In the genomic region with DNA sequence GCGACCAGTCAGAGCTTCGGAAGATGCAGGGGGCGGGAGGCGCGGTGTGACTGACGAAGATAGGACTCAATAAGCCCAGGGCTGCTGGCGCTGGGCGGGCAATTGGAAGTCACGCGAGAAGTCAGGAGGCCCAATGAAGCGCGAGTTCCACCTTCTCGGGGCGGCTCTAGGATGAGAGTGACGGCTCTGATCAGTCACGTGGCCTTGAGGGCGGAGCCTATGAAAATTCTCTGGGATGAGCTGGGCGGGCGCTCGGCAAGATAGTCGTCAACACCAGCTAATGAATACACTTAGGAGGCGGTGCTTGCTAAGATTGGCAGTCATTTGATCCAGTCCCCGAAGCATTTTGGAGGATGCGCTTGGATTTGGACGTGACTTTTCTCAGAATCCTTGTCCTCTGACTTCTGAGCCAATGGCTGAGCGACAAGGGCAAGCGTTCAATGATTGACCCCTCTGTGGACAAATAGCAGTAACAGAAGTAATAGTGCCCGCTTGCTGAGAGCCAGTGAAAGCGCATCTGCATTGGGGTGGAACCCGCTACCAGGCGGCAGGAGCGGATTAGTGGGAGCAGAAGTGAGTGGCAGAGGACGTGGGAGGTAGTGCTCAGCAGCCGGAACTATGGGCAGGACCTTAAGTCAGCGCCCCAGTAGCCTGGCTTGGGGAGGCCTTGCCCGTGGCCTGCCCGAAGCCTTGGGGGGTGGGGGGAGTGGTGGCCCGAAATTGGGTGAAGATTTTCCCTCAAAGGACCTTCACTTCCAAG, we compare ENCODE assay signal across 8 mouse cellular contexts. TPM values are rescaled to one million over a fixed set of nuclear protein-coding genes. Genes with fewer than 3 reads are reported as not detected.
A peak's percentile ranks its signal among the peaks of the same experiment; 100 is the strongest.
DNase-seq lines count a peak whose midpoint lies in the region; ATAC-seq lines count a peak whose summit lies in the region.

No protein-coding gene starts in this region.

- H3K36me3 ChIP-seq in heart, embryonic 13.5 days, result peaks cover 22% of the 10 kb centered on the region
- peaks cover 26% of the 10 kb centered on the region for H3K36me3 ChIP-seq in liver, embryonic 12.5 days
- peaks cover 18% of the 10 kb centered on the region; the same call in 1 of the 2 replicates for H3K36me3 ChIP-seq in stomach, embryonic 15.5 days

- peak; percentile 85 for ATAC-seq in CD4-positive, CD25-positive, alpha-beta regulatory T cell, adult 4 months
- peak; percentile 96 for ATAC-seq in heart, embryonic 13.5 days (ENCODE audit: extremely low read depth, insufficient number of reproducible peaks, low FRiP score, low TSS enrichment)
- ATAC-seq in liver, embryonic 12.5 days, result peak; percentile 90
- peak; percentile 96 for ATAC-seq in stomach, embryonic 15.5 days (ENCODE audit: insufficient read depth, low FRiP score, low read depth)

- peak overlapping the region; percentile 76 for H3K27ac ChIP-seq in brown adipose tissue, adult 24 weeks (replicated peaks; ENCODE audit: low read depth, low read length)
- H3K27ac ChIP-seq in heart, embryonic 13.5 days (replicated peaks), result peak overlapping the region; percentile 89
- peak overlapping the region; percentile 91 for H3K27ac ChIP-seq in liver, embryonic 12.5 days
- H3K27ac ChIP-seq in stomach, embryonic 15.5 days, result peak overlapping the region; percentile 91

- peak; percentile 100 for DNase-seq in fat pad, adult 2 months (ENCODE audit: extremely low read depth, low read depth, low spot score)
- DNase-seq in kidney, postnatal 10 days, result peak; percentile 99
- DNase-seq in natural killer cell, adult 2 months (ENCODE audit: low spot score in 2 of 2), result peak; percentile 100

- peaks cover 5% of the 10 kb centered on the region; the same call in 1 of the 2 replicates for H3K27me3 ChIP-seq in heart, embryonic 13.5 days (replicated peaks)
- peaks cover 11% of the 10 kb centered on the region; the same call in 1 of the 2 replicates for H3K27me3 ChIP-seq in liver, embryonic 12.5 days (replicated peaks)
- no peaks in the 10 kb centered on the region for H3K27me3 ChIP-seq in stomach, embryonic 15.5 days (replicated peaks)

- no peaks in the 10 kb centered on the region for H3K9me3 ChIP-seq in heart, embryonic 13.5 days
- H3K9me3 ChIP-seq in liver, embryonic 12.5 days (replicated peaks), result no peaks in the 10 kb centered on the region
- no peaks in the 10 kb centered on the region for H3K9me3 ChIP-seq in stomach, embryonic 15.5 days

- peak overlapping the region; percentile 73 for H3K4me2 ChIP-seq in heart, embryonic 13.5 days
- H3K4me2 ChIP-seq in liver, embryonic 12.5 days, result peak overlapping the region; percentile 86
- peak overlapping the region; percentile 67 for H3K4me2 ChIP-seq in stomach, embryonic 15.5 days

- under 1% methylated on average over 38 of the region's 38 CpGs for WGBS in heart, embryonic 13.5 days
- under 1% methylated on average over 38 of the region's 38 CpGs for WGBS in liver, embryonic 12.5 days (ENCODE audit: insufficient replicate concordance)
- WGBS in stomach, embryonic 15.5 days, result under 1% methylated on average over 38 of the region's 38 CpGs

- peak overlapping the region; percentile 60 for H3K4me3 ChIP-seq in brown adipose tissue, adult 24 weeks (ENCODE audit: insufficient read depth, low read depth, low read length)
- peak overlapping the region; percentile 95 for H3K4me3 ChIP-seq in heart, embryonic 13.5 days
- H3K4me3 ChIP-seq in liver, embryonic 12.5 days, result peak overlapping the region; percentile 99
- peak overlapping the region; percentile 97 for H3K4me3 ChIP-seq in stomach, embryonic 15.5 days (replicated peaks)

- peak overlapping the region; percentile 77 for H3K9ac ChIP-seq in heart, embryonic 13.5 days
- H3K9ac ChIP-seq in liver, embryonic 12.5 days, result peak overlapping the region; percentile 100
- H3K9ac ChIP-seq in stomach, embryonic 15.5 days, result no peak overlapping the region

- H3K4me1 ChIP-seq in brown adipose tissue, adult 24 weeks (ENCODE audit: control insufficient read depth, insufficient read depth, insufficient read length, low read length), result peaks cover 8% of the 10 kb centered on the region; the same call in 1 of the 2 replicates
- peaks cover 23% of the 10 kb centered on the region for H3K4me1 ChIP-seq in heart, embryonic 13.5 days
- H3K4me1 ChIP-seq in liver, embryonic 12.5 days, result peaks cover 43% of the 10 kb centered on the region
- peaks cover 17% of the 10 kb centered on the region for H3K4me1 ChIP-seq in stomach, embryonic 15.5 days

RNA-seq across cellular contexts. Expression of gene Khsrp, which starts 0.5 kb away (rescaled TPM):
- 10 to 100 TPM; 16.0 to 29.4 TPM for polyA plus RNA-seq in CD4-positive, CD25-positive, alpha-beta regulatory T cell, adult 4 months (2017; shearing (Covaris generic))
- 18.7 and 21.7 TPM in 2 replicates for polyA plus RNA-seq in brown adipose tissue, adult 24 weeks (2012; ENCODE audit: insufficient read depth, insufficient read length, missing spikeins)
- 29.0 and 30.5 TPM in 2 replicates for polyA plus RNA-seq in heart, embryonic 13.5 days (2015; fragmentation: Nextera tagmentation; extraction: Ambion mirVana)
- polyA plus RNA-seq in liver, embryonic 12.5 days (2016; fragmentation: Nextera tagmentation; extraction: Ambion mirVana), result 54.9 and 57.1 TPM in 2 replicates
- polyA plus RNA-seq in stomach, embryonic 15.5 days (2015; fragmentation: Nextera tagmentation; extraction: Ambion mirVana), result 39.4 and 41.0 TPM in 2 replicates

RNA-seq across cellular contexts. Expression of gene Slc25a41, which starts 9.6 kb away (rescaled TPM):
- polyA plus RNA-seq in CD4-positive, CD25-positive, alpha-beta regulatory T cell, adult 4 months (2017; shearing (Covaris generic)), result not detected
- polyA plus RNA-seq in brown adipose tissue, adult 24 weeks (2012; ENCODE audit: insufficient read depth, insufficient read length, missing spikeins), result not detected in 2 replicates
- polyA plus RNA-seq in heart, embryonic 13.5 days (2015; fragmentation: Nextera tagmentation; extraction: Ambion mirVana), result not detected in 2 replicates
- polyA plus RNA-seq in liver, embryonic 12.5 days (2016; fragmentation: Nextera tagmentation; extraction: Ambion mirVana), result not detected in 2 replicates
- not detected in 2 replicates for polyA plus RNA-seq in stomach, embryonic 15.5 days (2015; fragmentation: Nextera tagmentation; extraction: Ambion mirVana)

RNA-seq across cellular contexts. Expression of gene Gm17949, which starts 20.6 kb away (rescaled TPM):
- polyA plus RNA-seq in CD4-positive, CD25-positive, alpha-beta regulatory T cell, adult 4 months (2017; shearing (Covaris generic)), result 1 to 10 TPM in 1 of 2 experiments, not detected in 1; 1.5 TPM
- polyA plus RNA-seq in brown adipose tissue, adult 24 weeks (2012; ENCODE audit: insufficient read depth, insufficient read length, missing spikeins), result not detected in 2 replicates
- polyA plus RNA-seq in heart, embryonic 13.5 days (2015; fragmentation: Nextera tagmentation; extraction: Ambion mirVana), result 0.37 and 0.48 TPM in 2 replicates
- polyA plus RNA-seq in liver, embryonic 12.5 days (2016; fragmentation: Nextera tagmentation; extraction: Ambion mirVana), result 0.11 and 0.33 TPM in 2 replicates
- 0.51 and 0.58 TPM in 2 replicates for polyA plus RNA-seq in stomach, embryonic 15.5 days (2015; fragmentation: Nextera tagmentation; extraction: Ambion mirVana)

RNA-seq across cellular contexts. Expression of gene Gtf2f1, which starts 20.8 kb away (rescaled TPM):
- polyA plus RNA-seq in CD4-positive, CD25-positive, alpha-beta regulatory T cell, adult 4 months (2017; shearing (Covaris generic)), result 100 to 1,000 TPM in 1 of 2 experiments, 10 to 100 TPM in 1; 72.1 to 102 TPM
- 29.1 and 29.3 TPM in 2 replicates for polyA plus RNA-seq in brown adipose tissue, adult 24 weeks (2012; ENCODE audit: insufficient read depth, insufficient read length, missing spikeins)
- 32.8 and 35.1 TPM in 2 replicates for polyA plus RNA-seq in heart, embryonic 13.5 days (2015; fragmentation: Nextera tagmentation; extraction: Ambion mirVana)
- polyA plus RNA-seq in liver, embryonic 12.5 days (2016; fragmentation: Nextera tagmentation; extraction: Ambion mirVana), result 76.4 and 78.5 TPM in 2 replicates
- 58.2 and 61.1 TPM in 2 replicates for polyA plus RNA-seq in stomach, embryonic 15.5 days (2015; fragmentation: Nextera tagmentation; extraction: Ambion mirVana)

RNA-seq across cellular contexts. Expression of gene Crb3, which starts 27.1 kb away (rescaled TPM):
- 1 to 10 TPM; 2.1 to 2.9 TPM for polyA plus RNA-seq in CD4-positive, CD25-positive, alpha-beta regulatory T cell, adult 4 months (2017; shearing (Covaris generic))
- not detected in 2 replicates for polyA plus RNA-seq in brown adipose tissue, adult 24 weeks (2012; ENCODE audit: insufficient read depth, insufficient read length, missing spikeins)
- polyA plus RNA-seq in heart, embryonic 13.5 days (2015; fragmentation: Nextera tagmentation; extraction: Ambion mirVana), result 2.3 and 2.5 TPM in 2 replicates
- 2.5 and 3.0 TPM in 2 replicates for polyA plus RNA-seq in liver, embryonic 12.5 days (2016; fragmentation: Nextera tagmentation; extraction: Ambion mirVana)
- 50.8 and 60.8 TPM in 2 replicates for polyA plus RNA-seq in stomach, embryonic 15.5 days (2015; fragmentation: Nextera tagmentation; extraction: Ambion mirVana)

Comparison
In these comparisons a context has a peak if more than half of its experiments do, and no peak if none do; other contexts are left out.
1. Peak in every context shown above with its lines: DNase-seq, ATAC-seq, H3K4me3 ChIP-seq and H3K27ac ChIP-seq.